Mouse (Mus musculus) spleen, adult 2 months (tissue): ENCODE measurements around the gene Mgat4b.

Source experiments
- CTCF ChIP-seq: fragments of 200-500 bp; IDR thresholded peaks from 2 replicates; pipeline ENCODE4 v1.5.1; 2011; ENCODE audit warnings: mild to moderate bottlenecking, inconsistent platforms; ENCODE audit not compliant: insufficient read depth, insufficient read length, insufficient replicate concordance; ENCODE audit errors: extremely low read depth
- POLR2A ChIP-seq: fragments of 200-500 bp; IDR thresholded peaks from 2 replicates; pipeline ENCODE4 v1.6.1; 2011; ENCODE audit warnings: low read depth, low read length, inconsistent platforms

DNA sequence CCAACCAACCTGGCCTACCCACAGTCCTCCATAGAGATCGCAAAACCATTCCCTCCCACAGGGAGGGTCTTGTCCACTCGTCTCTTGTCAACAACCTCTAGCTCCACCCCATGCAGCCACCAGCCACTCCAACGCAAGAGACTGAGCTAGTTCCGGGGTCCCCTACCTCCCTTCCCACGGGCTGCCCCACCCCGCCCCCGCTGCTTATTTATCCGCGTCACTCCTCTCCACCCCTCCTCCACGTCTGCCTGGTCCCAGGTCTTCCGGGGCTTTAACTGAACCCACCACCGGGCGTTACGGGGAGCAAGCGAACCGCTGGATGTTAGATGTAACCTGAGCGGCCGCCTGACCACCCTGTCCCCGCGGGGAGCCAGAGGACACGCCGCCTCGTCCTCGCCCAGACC, 587 bp upstream of the Mgat4b start:
- TF ChIP-seq CTCF = no peak
- no peak for TF ChIP-seq POLR2A
